Mouse (Mus musculus) embryonic facial prominence, embryonic 14.5 days (tissue): ENCODE measurements around the gene Gp9. TPM values are rescaled to one million over a fixed set of nuclear protein-coding genes. Genes with fewer than 3 reads are reported as not detected.
"Not testable (repeated sequence)": the region's sequence is repeated elsewhere in the genome, so short reads cannot be mapped to it uniquely, and the experiment has no call there.

ENCODE experiments used
- ATAC-seq: fragments of 200-750 bp; cut with Nextera tagmentation; 2 replicates; pipeline ENCODE4 v1.8.0; 2017; ENCODE audit warnings: low read depth, moderate number of reproducible peaks, moderate TSS enrichment
- DNase-seq: peaks from one replicate; pipeline ENCODE4 v3.0.0-alpha.2; 2015; ENCODE audit warnings: low spot score
- H3K27ac ChIP-seq: fragments of 300-500 bp; sonication (generic); replicated peaks from 2 replicates; pipeline ENCODE4 v1.5.1; 2014; ENCODE audit warnings: low read depth, mild to moderate bottlenecking, low read length, moderate library complexity
- H3K27me3 ChIP-seq: fragments of 300-500 bp; sonication (generic); replicated peaks from 2 replicates; pipeline ENCODE4 v1.6.1; 2014; ENCODE audit warnings: low read length; ENCODE audit not compliant: control insufficient read depth, insufficient read depth
- H3K36me3 ChIP-seq: fragments of 300-500 bp; sonication (generic); 2 replicates; pipeline ENCODE4 v1.6.1; 2014; ENCODE audit warnings: low read length, mixed read lengths; ENCODE audit not compliant: control insufficient read depth, insufficient read depth
- H3K4me1 ChIP-seq: fragments of 300-500 bp; sonication (generic); 2 replicates; pipeline ENCODE4 v1.6.1; 2014; ENCODE audit warnings: antibody characterized with exemption, low read length; ENCODE audit not compliant: control insufficient read depth, insufficient read depth
- H3K4me2 ChIP-seq: fragments of 300-500 bp; sonication (generic); 2 replicates; pipeline ENCODE4 v1.6.1; 2014; ENCODE audit warnings: low read depth, mild to moderate bottlenecking, low read length, moderate library complexity, mixed read lengths
- H3K4me3 ChIP-seq: fragments of 300-500 bp; sonication (generic); 2 replicates; pipeline ENCODE4 v1.5.1; 2014; ENCODE audit warnings: low read depth, mild to moderate bottlenecking, low read length
- H3K9ac ChIP-seq: fragments of 300-500 bp; sonication (generic); 2 replicates; pipeline ENCODE4 v1.6.1; 2014; ENCODE audit warnings: low read depth, mild to moderate bottlenecking, low read length, moderate library complexity, mixed read lengths
- H3K9me3 ChIP-seq: fragments of 300-500 bp; sonication (generic); 2 replicates; pipeline ENCODE4 v1.6.1; 2016; ENCODE audit warnings: low read length; ENCODE audit not compliant: control insufficient read depth
- WGBS: fragments of 180-500 bp; shearing (Covaris S2); extraction: QIAGEN DNeasy Blood & Tissue Kit; methylation state at CpG from one replicate; pipeline ENCODE4 v1.1.7; 2014; 5-methylcytosine and 5-hydroxymethylcytosine counted together
- polyA plus RNA-seq: library from polyadenylated mRNA; unstranded; fragments of >200 nt; fragmentation: Nextera tagmentation; extraction: Ambion mirVana; gene quantifications from 2 replicates; pipeline ENCODE4 v1.2.1, GENCODE M21; 2014

The Gp9 gene
- polyA plus RNA-seq, 1 experiment from 2014 or later = 1.2 TPM

GRCm38 (mm10) chr6:87759404-87759803, 18.5 kb upstream of the Gp9 start:
- H3K27ac ChIP-seq = no peak overlapping the region
- ATAC-seq (no peak), DNase-seq (no peak)
- no peak overlapping the region for H3K4me2 ChIP-seq
- no peak overlapping the region for H3K4me3 ChIP-seq
- no peaks in the 10 kb centered on the region for H3K9me3 ChIP-seq
- no peaks in the 10 kb centered on the region for H3K36me3 ChIP-seq
- H3K27me3 ChIP-seq = no peaks in the 10 kb centered on the region
- no peaks in the 10 kb centered on the region for H3K4me1 ChIP-seq
- WGBS = 56% methylated on average over 3 of the region's 3 CpGs
- H3K9ac ChIP-seq = no peak overlapping the region

DNA sequence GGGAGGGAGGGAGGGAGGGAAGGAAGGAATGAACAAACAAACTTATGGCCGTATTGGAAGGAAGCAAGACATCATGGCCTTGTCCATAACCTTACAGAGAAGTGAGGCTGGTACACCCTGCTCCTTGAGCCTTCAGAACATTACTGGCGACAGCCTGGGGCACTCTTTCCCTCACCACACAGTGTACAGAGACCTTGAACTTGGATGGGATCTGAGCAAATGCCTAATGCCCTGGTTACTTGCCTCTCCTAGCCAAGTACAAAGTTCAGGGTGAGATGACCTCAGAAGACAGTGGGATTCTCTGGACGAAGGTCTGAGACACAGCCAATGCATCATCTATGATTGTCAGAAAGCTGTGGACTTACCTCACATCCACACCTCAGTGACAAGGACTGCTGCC, 18.0 kb upstream of the Gp9 start:
- Histone ChIP-seq H3K9ac (no peak overlapping the region), H3K27ac (no peak overlapping the region), H3K36me3 (no peaks in the 10 kb centered on the region), H3K4me1 (no peaks in the 10 kb centered on the region), H3K4me3 (no peak overlapping the region), H3K27me3 (no peaks in the 10 kb centered on the region), H3K4me2 (no peak overlapping the region), H3K9me3 (no peaks in the 10 kb centered on the region)
- ATAC-seq (no peak), DNase-seq (no peak)
- WGBS = 71% methylated on average over 3 of the region's 3 CpGs

- Histone ChIP-seq H3K36me3 (no peaks in the 10 kb centered on the region), H3K9me3 (no peaks in the 10 kb centered on the region), H3K27ac (no peak overlapping the region), H3K9ac (no peak overlapping the region), H3K4me1 (no peaks in the 10 kb centered on the region), H3K4me2 (no peak overlapping the region), H3K27me3 (no peaks in the 10 kb centered on the region), H3K4me3 (no peak overlapping the region)
- WGBS = 83% methylated on average over 5 of the region's 5 CpGs
- DNase-seq = no peak
- no peak for ATAC-seq
These were observed 15.7 kb upstream of the Gp9 start for GRCm38 (mm10) chr6:87762161-87762560.

DNA sequence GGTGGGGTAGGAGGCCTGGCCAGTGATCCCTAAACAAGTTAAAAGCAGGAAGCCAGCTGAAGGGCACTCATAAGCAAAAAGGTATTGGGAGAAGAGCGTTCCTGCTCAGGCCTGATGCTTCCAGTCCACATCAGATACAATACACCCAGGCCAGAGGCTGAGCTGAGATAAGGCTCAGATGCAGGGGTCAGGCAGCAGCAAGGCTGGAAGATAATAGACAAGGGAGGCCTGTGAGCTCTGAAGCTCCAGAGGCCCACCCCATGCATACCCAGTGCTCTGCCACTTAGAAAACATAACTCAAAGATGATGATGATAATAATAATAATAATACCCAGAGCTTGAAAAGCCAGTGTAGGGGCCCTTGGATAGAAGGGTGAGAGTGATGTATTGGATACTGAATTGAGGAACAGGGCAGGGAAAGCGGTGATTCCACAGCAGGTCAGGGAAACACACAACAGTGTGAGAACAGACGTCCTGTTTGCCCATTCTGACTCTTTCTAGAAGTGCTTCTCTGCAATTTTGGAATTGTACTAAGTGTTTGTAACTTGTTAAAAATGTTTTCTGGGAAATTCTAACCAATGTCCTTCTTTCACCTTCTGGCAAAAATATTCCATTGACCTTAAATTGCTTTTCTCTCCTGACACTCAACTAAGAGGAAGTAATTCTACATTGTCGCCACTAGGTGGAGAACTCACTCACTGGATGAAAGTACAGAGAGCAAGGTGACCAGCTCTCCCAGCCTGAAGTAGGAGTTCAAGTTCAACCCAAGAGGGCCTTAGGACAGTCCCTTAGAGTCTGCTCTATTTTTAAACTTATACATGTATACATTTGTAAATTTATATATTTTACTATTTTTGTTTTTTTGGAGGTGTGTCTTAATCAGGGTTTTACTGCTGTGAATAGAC, 14.2 kb upstream of the Gp9 start:
- Histone ChIP-seq H3K4me2 (no peak overlapping the region), H3K27me3 (no peaks in the 10 kb centered on the region), H3K27ac (no peak overlapping the region), H3K9ac (no peak overlapping the region), H3K4me3 (no peak overlapping the region), H3K4me1 (no peaks in the 10 kb centered on the region), H3K9me3 (no peaks in the 10 kb centered on the region), H3K36me3 (no peaks in the 10 kb centered on the region)
- 60% methylated on average over 4 of the region's 4 CpGs for WGBS
- ATAC-seq (no peak), DNase-seq (no peak)

GRCm38 (mm10) chr6:87764296-87764695, 13.6 kb upstream of the Gp9 start:
- not testable (repeated sequence) for H3K4me1 ChIP-seq, H3K9ac ChIP-seq, H3K27me3 ChIP-seq, ATAC-seq, H3K36me3 ChIP-seq, H3K4me3 ChIP-seq, DNase-seq, H3K4me2 ChIP-seq, H3K9me3 ChIP-seq, H3K27ac ChIP-seq
- 86% methylated on average over 2 of the region's 2 CpGs for WGBS

DNA sequence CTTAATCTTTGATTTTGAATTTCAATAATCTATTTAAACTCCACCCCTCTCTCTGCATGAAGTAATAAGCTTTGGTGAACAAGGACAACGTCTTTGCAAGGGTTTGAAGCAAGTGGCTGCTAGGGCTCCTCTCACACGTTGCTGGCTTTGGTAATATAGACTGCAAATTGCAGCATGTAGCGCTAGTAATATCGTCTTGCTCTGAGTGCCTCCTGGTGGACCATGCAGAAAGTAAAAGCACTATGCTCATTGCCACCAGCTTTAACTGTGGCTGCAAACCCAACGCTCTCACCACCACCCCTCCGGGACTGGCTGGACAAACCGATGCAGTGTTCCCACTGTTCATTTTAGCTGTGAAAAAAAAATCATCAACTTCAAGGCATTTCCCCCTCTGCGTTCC, 7.2 kb upstream of the Gp9 start:
- no peak overlapping the region for H3K4me3 ChIP-seq
- H3K4me1 ChIP-seq = no peaks in the 10 kb centered on the region
- no peak overlapping the region for H3K4me2 ChIP-seq
- H3K27ac ChIP-seq = no peak overlapping the region
- no peaks in the 10 kb centered on the region for H3K27me3 ChIP-seq
- WGBS = 50% methylated on average over 8 of the region's 8 CpGs
- DNase-seq (peak; percentile 28), ATAC-seq (no peak)
- H3K9me3 ChIP-seq = no peaks in the 10 kb centered on the region
- no peak overlapping the region for H3K9ac ChIP-seq
- H3K36me3 ChIP-seq = no peaks in the 10 kb centered on the region

- ATAC-seq (no peak), DNase-seq (no peak)
- Histone ChIP-seq H3K9me3 (no peaks in the 10 kb centered on the region), H3K27ac (no peak overlapping the region), H3K36me3 (no peaks in the 10 kb centered on the region), H3K4me3 (no peak overlapping the region), H3K27me3 (no peaks in the 10 kb centered on the region), H3K4me2 (no peak overlapping the region), H3K9ac (no peak overlapping the region), H3K4me1 (no peaks in the 10 kb centered on the region)
- WGBS = 41% methylated on average over 1 of the region's 1 CpGs
These were observed 3.4 kb upstream of the Gp9 start for GRCm38 (mm10) chr6:87774466-87774865.

- no peak overlapping the region for H3K4me3 ChIP-seq
- H3K9me3 ChIP-seq = no peaks in the 10 kb centered on the region
- H3K4me1 ChIP-seq = no peaks in the 10 kb centered on the region
- no peak for ATAC-seq
- no peak overlapping the region for H3K4me2 ChIP-seq
- H3K9ac ChIP-seq = no peak overlapping the region
- no peak for DNase-seq
- H3K27ac ChIP-seq = no peak overlapping the region
- H3K36me3 ChIP-seq = no peaks in the 10 kb centered on the region
- H3K27me3 ChIP-seq = no peaks in the 10 kb centered on the region
- WGBS = 79% methylated on average over 9 of the region's 9 CpGs
These were observed 3.0 kb upstream of the Gp9 start for GRCm38 (mm10) chr6:87774909-87775308.
